Mouse (Mus musculus) intestine, embryonic 16.5 days (tissue): ENCODE results near the gene Map3k10. TPM values are rescaled to one million over a fixed set of nuclear protein-coding genes. Genes with fewer than 3 reads are reported as not detected.

ENCODE experiments used
- ATAC-seq: fragments of 200-750 bp; cut with Nextera tagmentation; 2 replicates; pipeline ENCODE4 v1.8.0; 2017; ENCODE audit warnings: moderate TSS enrichment, moderate library complexity
- H3K27ac ChIP-seq: fragments of 300-500 bp; sonication (generic); 2 replicates; pipeline ENCODE4 v1.5.1; 2014; ENCODE audit warnings: mild to moderate bottlenecking, low read length
- H3K27me3 ChIP-seq: fragments of 300-500 bp; sonication (generic); replicated peaks from 2 replicates; pipeline ENCODE4 v1.6.1; 2014; ENCODE audit warnings: low read length, control low read depth, mixed read lengths; ENCODE audit not compliant: control insufficient read depth, insufficient read depth
- H3K36me3 ChIP-seq: fragments of 300-500 bp; sonication (generic); 2 replicates; pipeline ENCODE4 v1.6.1; 2014; ENCODE audit warnings: low read length, control low read depth; ENCODE audit not compliant: control insufficient read depth, insufficient read depth
- H3K4me1 ChIP-seq: fragments of 300-500 bp; sonication (generic); 2 replicates; pipeline ENCODE4 v1.6.1; 2014; ENCODE audit warnings: low read length, control low read depth, mixed read lengths; ENCODE audit not compliant: control insufficient read depth, insufficient read depth
- H3K4me2 ChIP-seq: fragments of 300-500 bp; sonication (generic); 2 replicates; pipeline ENCODE4 v1.6.1; 2014; ENCODE audit warnings: low read depth, low read length, control low read depth
- H3K4me3 ChIP-seq: fragments of 300-500 bp; sonication (generic); 2 replicates; pipeline ENCODE4 v1.5.1; 2014; ENCODE audit warnings: mild to moderate bottlenecking, low read length
- H3K9ac ChIP-seq: fragments of 300-500 bp; sonication (generic); 2 replicates; pipeline ENCODE4 v1.6.1; 2014; ENCODE audit warnings: low read depth, low read length
- H3K9me3 ChIP-seq: fragments of 300-500 bp; sonication (generic); 2 replicates; pipeline ENCODE4 v1.6.1; 2016; ENCODE audit warnings: low read length, control low read depth; ENCODE audit not compliant: control insufficient read depth
- WGBS: fragments of 180-500 bp; shearing (Covaris S2); extraction: QIAGEN DNeasy Blood & Tissue Kit; methylation state at CpG from one replicate; pipeline ENCODE4 v1.1.7; 2014; 5-methylcytosine and 5-hydroxymethylcytosine counted together
- polyA plus RNA-seq: library from polyadenylated mRNA; unstranded; fragments of >200 nt; fragmentation: Nextera tagmentation; extraction: Ambion mirVana; gene quantifications from 2 replicates; pipeline ENCODE4 v1.2.1, GENCODE M21; 2015

Gene Map3k10
- polyA plus RNA-seq, 1 experiment from 2014 or later: 2.2 TPM

GRCm38 (mm10) chr7:27606481-27607254 is 67.7 kb downstream of the Map3k10 start:
- ATAC-seq: 0 out of 2 replicates have a peak, but pooled peaks have one; percentile 26
- 54% methylated on average over 10 of the region's 10 CpGs for WGBS
- H3K27me3 ChIP-seq: no peaks in the 10 kb centered on the region
- H3K27ac ChIP-seq: no peak overlapping the region
- no peak overlapping the region for H3K4me2 ChIP-seq
- peaks cover 2% of the 10 kb centered on the region; the same call in 1 of the 2 replicates for H3K36me3 ChIP-seq
- peaks cover 27% of the 10 kb centered on the region for H3K4me1 ChIP-seq
- no peaks in the 10 kb centered on the region for H3K9me3 ChIP-seq
- H3K4me3 ChIP-seq: no peak overlapping the region
- no peak overlapping the region for H3K9ac ChIP-seq

Other genes with a start within 250 kb of the Map3k10 start
- 0.36 and 0.44 TPM in 2 replicates for gene Sptbn4, start 226.9 kb downstream of the Map3k10 start, polyA plus RNA-seq
- gene Blvrb, start 226.6 kb downstream of the Map3k10 start, polyA plus RNA-seq: 75.6 and 89.7 TPM in 2 replicates
- gene Sertad3, start 200.8 kb downstream of the Map3k10 start, polyA plus RNA-seq: 27.4 and 28.6 TPM in 2 replicates
- gene Sertad1, start 187.7 kb downstream of the Map3k10 start, polyA plus RNA-seq: 40.9 and 43.4 TPM in 2 replicates
- 2.2 and 2.6 TPM in 2 replicates for gene Prx, start 175.3 kb downstream of the Map3k10 start, polyA plus RNA-seq
- 0.26 and 0.49 TPM in 2 replicates for gene Hipk4, start 151.3 kb downstream of the Map3k10 start, polyA plus RNA-seq
- gene Pld3, start 121.4 kb downstream of the Map3k10 start, polyA plus RNA-seq: 65.6 and 73.0 TPM in 2 replicates
- 21.5 and 21.8 TPM in 2 replicates for gene 2310022A10Rik, start 121.4 kb downstream of the Map3k10 start, polyA plus RNA-seq
- 58.5 and 60.3 TPM in 2 replicates for gene Akt2, start 83.0 kb downstream of the Map3k10 start, polyA plus RNA-seq
- gene Ttc9b, start 20.7 kb downstream of the Map3k10 start, polyA plus RNA-seq: 1.5 and 1.8 TPM in 2 replicates
- gene Zfp607b, start 14.7 kb upstream of the Map3k10 start, polyA plus RNA-seq: 2.1 and 2.2 TPM in 2 replicates
- gene Zfp60, start 56.8 kb upstream of the Map3k10 start, polyA plus RNA-seq: 18.3 and 19.3 TPM in 2 replicates
- 1.3 TPM in 2 replicates for gene Zfp626, start 132.6 kb upstream of the Map3k10 start, polyA plus RNA-seq
- 6.0 and 6.2 TPM in 2 replicates for gene Zfp59, start 164.0 kb upstream of the Map3k10 start, polyA plus RNA-seq
- 3.2 and 3.4 TPM in 2 replicates for gene Zfp607a, start 182.9 kb upstream of the Map3k10 start, polyA plus RNA-seq